Mouse (Mus musculus) layer of hippocampus, postnatal 36 days (tissue): Measurements from ENCODE around the gene Bcas3. TPM values are rescaled to one million over a fixed set of nuclear protein-coding genes. Genes with fewer than 3 reads are reported as not detected.
"Not testable (repeated sequence)": the region's sequence is repeated elsewhere in the genome, so short reads cannot be mapped to it uniquely, and the experiment has no call there.

Experiments used
- DNase-seq, 2 experiments: peaks; one replicate each; pipeline ENCODE4 v3.0.0; 2022
- total RNA-seq, 2 experiments: library from RNA; stranded (reverse); gene quantifications; 2 replicates each; pipeline ENCODE4 v1.2.3; 2021

Bcas3 gene
- total RNA-seq, 2 experiments from 2014 or later, result 64.9 to 69.2 TPM

- DNase-seq, result no peak
Measured at GRCm38 (mm10) chr11:85485197-85485940, 132.4 kb downstream of the Bcas3 start.

GRCm38 (mm10) chr11:85487501-85487900 lies 134.5 kb downstream of the Bcas3 start:
- DNase-seq, result no peak

GRCm38 (mm10) chr11:85492231-85492630 lies 139.3 kb downstream of the Bcas3 start:
- DNase-seq, result peak; percentile 31 to 35

- no peak for DNase-seq
Measured at GRCm38 (mm10) chr11:85492666-85493065, 139.7 kb downstream of the Bcas3 start.

GRCm38 (mm10) chr11:85499561-85499960 lies 146.6 kb downstream of the Bcas3 start:
- DNase-seq, result no peak

GRCm38 (mm10) chr11:85502031-85502430 lies 149.1 kb downstream of the Bcas3 start:
- no peak for DNase-seq

- DNase-seq, result not testable (repeated sequence)
Measured at GRCm38 (mm10) chr11:85504812-85505211, 151.8 kb downstream of the Bcas3 start.

GRCm38 (mm10) chr11:85505811-85506210 lies 152.8 kb downstream of the Bcas3 start:
- no peak for DNase-seq

- DNase-seq, result no peak
Measured at GRCm38 (mm10) chr11:85509334-85509733, 156.4 kb downstream of the Bcas3 start.

- DNase-seq, result no peak
Measured at GRCm38 (mm10) chr11:85511270-85511904, 158.4 kb downstream of the Bcas3 start.

- no peak for DNase-seq
Measured at GRCm38 (mm10) chr11:85516724-85517123, 163.8 kb downstream of the Bcas3 start.

- DNase-seq, result no peak
Measured at GRCm38 (mm10) chr11:85518025-85518756, 165.2 kb downstream of the Bcas3 start.

GRCm38 (mm10) chr11:85520236-85520635 lies 167.3 kb downstream of the Bcas3 start:
- no peak for DNase-seq

GRCm38 (mm10) chr11:85520996-85521395 lies 168.0 kb downstream of the Bcas3 start:
- DNase-seq, result no peak

GRCm38 (mm10) chr11:85523646-85524045 lies 170.7 kb downstream of the Bcas3 start:
- DNase-seq, result no peak

- peak; percentile 68 to 77 for DNase-seq
Measured at GRCm38 (mm10) chr11:85524186-85524585, 171.2 kb downstream of the Bcas3 start.

- peak in 1 of 2 experiments; percentile 20 for DNase-seq
Measured at GRCm38 (mm10) chr11:85524841-85525500, 172.0 kb downstream of the Bcas3 start.

- DNase-seq, result no peak
Measured at GRCm38 (mm10) chr11:85525501-85525885, 172.5 kb downstream of the Bcas3 start.

GRCm38 (mm10) chr11:85525979-85526775 lies 173.2 kb downstream of the Bcas3 start:
- no peak for DNase-seq

GRCm38 (mm10) chr11:85527261-85527660 lies 174.3 kb downstream of the Bcas3 start:
- DNase-seq, result no peak

- no peak for DNase-seq
Measured at GRCm38 (mm10) chr11:85529531-85530285, 176.7 kb downstream of the Bcas3 start.
